Mouse (Mus musculus): ENCODE data around the gene Mex3a. TPM values are rescaled to one million over a fixed set of nuclear protein-coding genes. Genes with fewer than 3 reads are reported as not detected.
A peak's percentile ranks its signal among the peaks of the same experiment; 100 is the strongest.

The Mex3a gene
- polyA plus RNA-seq, 1 experiment from 2014 or later, result 37.7 TPM

- Histone ChIP-seq H3K27me3 (no peaks in the 10 kb centered on the region), H3K9ac (peak within 1 kb of the TSS; percentile 41), H3K4me3 (peak within 1 kb of the TSS; percentile 33), H3K27ac (peak within 1 kb of the TSS; percentile 93), H3K9me3 (no peaks in the 10 kb centered on the region), H3K4me1 (peaks cover 51% of the 10 kb centered on the region), H3K36me3 (no peaks in the 10 kb centered on the region), H3K4me2 (replicated peaks) (peak within 1 kb of the TSS; percentile 51)
- under 1% methylated on average over 30 of the region's 31 CpGs for WGBS
- peak; percentile 95 for ATAC-seq (ENCODE audit: insufficient number of reproducible peaks, insufficient read depth, low FRiP score, low TSS enrichment)
Measured at GRCm38 (mm10) chr3:88509692-88510420, 22.3 kb upstream of the Mex3a start, which contains the start of gene Lmna. TSS of gene Lmna (minus strand) at chr3:88509956.

- Histone ChIP-seq H3K36me3 (no peaks in the 10 kb centered on the region), H3K9me3 (no peaks in the 10 kb centered on the region), H3K27me3 (no peaks in the 10 kb centered on the region), H3K4me2 (replicated peaks) (peak overlapping the region; percentile 51), H3K4me1 (peaks cover 43% of the 10 kb centered on the region), H3K4me3 (peak overlapping the region; percentile 33; the same call in 1 of the 2 replicates), H3K27ac (peak overlapping the region; percentile 93), H3K9ac (0 out of 2 replicates have a peak overlapping the region, but pooled peaks have one; percentile 41)
- WGBS, result 54% methylated on average over 13 of the region's 13 CpGs
- no peak for ATAC-seq (ENCODE audit: insufficient number of reproducible peaks, insufficient read depth, low FRiP score, low TSS enrichment)
Measured at GRCm38 (mm10) chr3:88510421-88511289, 21.5 kb upstream of the Mex3a start.

- ATAC-seq (ENCODE audit: insufficient number of reproducible peaks, insufficient read depth, low FRiP score, low TSS enrichment), result no peak
- Histone ChIP-seq H3K36me3 (no peaks in the 10 kb centered on the region), H3K4me2 (replicated peaks) (no peak overlapping the region), H3K27ac (peak overlapping the region; percentile 81), H3K4me3 (no peak overlapping the region), H3K9ac (no peak overlapping the region), H3K4me1 (peaks cover 39% of the 10 kb centered on the region), H3K9me3 (no peaks in the 10 kb centered on the region), H3K27me3 (no peaks in the 10 kb centered on the region)
- WGBS, result 43% methylated on average over 4 of the region's 4 CpGs
Measured at GRCm38 (mm10) chr3:88511559-88511958, 20.6 kb upstream of the Mex3a start.

GRCm38 (mm10) chr3:88512141-88512895, 19.9 kb upstream of the Mex3a start:
- Histone ChIP-seq H3K27ac (peak overlapping the region; percentile 81), H3K27me3 (no peaks in the 10 kb centered on the region), H3K4me3 (no peak overlapping the region), H3K4me1 (peaks cover 39% of the 10 kb centered on the region), H3K36me3 (no peaks in the 10 kb centered on the region), H3K9me3 (no peaks in the 10 kb centered on the region), H3K4me2 (replicated peaks) (peak overlapping the region; percentile 6; the same call in 1 of the 2 replicates), H3K9ac (no peak overlapping the region)
- WGBS, result 33% methylated on average over 6 of the region's 6 CpGs
- ATAC-seq (ENCODE audit: insufficient number of reproducible peaks, insufficient read depth, low FRiP score, low TSS enrichment), result no peak

- 29% methylated on average over 13 of the region's 15 CpGs for WGBS
- Histone ChIP-seq H3K4me2 (replicated peaks) (peak overlapping the region; percentile 6; the same call in 1 of the 2 replicates), H3K9ac (no peak overlapping the region), H3K27ac (peak overlapping the region; percentile 81), H3K9me3 (no peaks in the 10 kb centered on the region), H3K36me3 (no peaks in the 10 kb centered on the region), H3K27me3 (no peaks in the 10 kb centered on the region), H3K4me1 (peaks cover 39% of the 10 kb centered on the region), H3K4me3 (no peak overlapping the region)
- ATAC-seq (ENCODE audit: insufficient number of reproducible peaks, insufficient read depth, low FRiP score, low TSS enrichment), result no peak
Measured at GRCm38 (mm10) chr3:88512896-88513545, 19.2 kb upstream of the Mex3a start.

- H3K9ac ChIP-seq, result no peak overlapping the region
- peak overlapping the region; percentile 81 for H3K27ac ChIP-seq
- no peaks in the 10 kb centered on the region for H3K9me3 ChIP-seq
- H3K4me3 ChIP-seq, result no peak overlapping the region
- H3K27me3 ChIP-seq, result no peaks in the 10 kb centered on the region
- no peak overlapping the region for H3K4me2 ChIP-seq (replicated peaks)
- peaks cover 39% of the 10 kb centered on the region for H3K4me1 ChIP-seq
- ATAC-seq (ENCODE audit: insufficient number of reproducible peaks, insufficient read depth, low FRiP score, low TSS enrichment), result no peak
- H3K36me3 ChIP-seq, result no peaks in the 10 kb centered on the region
- WGBS, result 75% methylated on average over 7 of the region's 7 CpGs
Measured at GRCm38 (mm10) chr3:88513546-88514115, 18.6 kb upstream of the Mex3a start.

GRCm38 (mm10) chr3:88514231-88515094, 17.7 kb upstream of the Mex3a start:
- Histone ChIP-seq H3K27ac (no peak overlapping the region), H3K36me3 (no peaks in the 10 kb centered on the region), H3K4me1 (peaks cover 35% of the 10 kb centered on the region), H3K27me3 (no peaks in the 10 kb centered on the region), H3K9me3 (no peaks in the 10 kb centered on the region), H3K4me2 (replicated peaks) (no peak overlapping the region), H3K9ac (no peak overlapping the region), H3K4me3 (no peak overlapping the region)
- WGBS, result 79% methylated on average over 10 of the region's 10 CpGs
- ATAC-seq (ENCODE audit: insufficient number of reproducible peaks, insufficient read depth, low FRiP score, low TSS enrichment), result no peak

- Histone ChIP-seq H3K4me3 (no peak overlapping the region), H3K4me2 (replicated peaks) (no peak overlapping the region), H3K36me3 (no peaks in the 10 kb centered on the region), H3K27ac (no peak overlapping the region), H3K4me1 (peaks cover 32% of the 10 kb centered on the region), H3K9ac (no peak overlapping the region), H3K27me3 (no peaks in the 10 kb centered on the region), H3K9me3 (no peaks in the 10 kb centered on the region)
- no peak for ATAC-seq (ENCODE audit: insufficient number of reproducible peaks, insufficient read depth, low FRiP score, low TSS enrichment)
- 98% methylated on average over 2 of the region's 2 CpGs for WGBS
Measured at GRCm38 (mm10) chr3:88515095-88515386, 17.2 kb upstream of the Mex3a start.

GRCm38 (mm10) chr3:88516407-88516806, 15.8 kb upstream of the Mex3a start:
- no peak overlapping the region for H3K4me3 ChIP-seq
- H3K4me1 ChIP-seq, result peaks cover 23% of the 10 kb centered on the region
- WGBS, result 77% methylated on average over 2 of the region's 2 CpGs
- ATAC-seq (ENCODE audit: insufficient number of reproducible peaks, insufficient read depth, low FRiP score, low TSS enrichment), result no peak
- no peaks in the 10 kb centered on the region for H3K27me3 ChIP-seq
- H3K9ac ChIP-seq, result no peak overlapping the region
- H3K4me2 ChIP-seq (replicated peaks), result no peak overlapping the region
- no peaks in the 10 kb centered on the region for H3K9me3 ChIP-seq
- H3K27ac ChIP-seq, result no peak overlapping the region
- no peaks in the 10 kb centered on the region for H3K36me3 ChIP-seq

- Histone ChIP-seq H3K27ac (no peak overlapping the region), H3K4me1 (peaks cover 3% of the 10 kb centered on the region), H3K4me2 (replicated peaks) (no peak overlapping the region), H3K36me3 (peaks cover 7% of the 10 kb centered on the region; the same call in 1 of the 2 replicates), H3K9me3 (no peaks in the 10 kb centered on the region), H3K9ac (no peak overlapping the region), H3K4me3 (no peak overlapping the region), H3K27me3 (no peaks in the 10 kb centered on the region)
- no peak for ATAC-seq (ENCODE audit: insufficient number of reproducible peaks, insufficient read depth, low FRiP score, low TSS enrichment)
- 77% methylated on average over 4 of the region's 4 CpGs for WGBS
Measured at GRCm38 (mm10) chr3:88518411-88518810, 13.8 kb upstream of the Mex3a start.
